Mouse (Mus musculus): ENCODE measurements around the gene Zfp451.
A peak's percentile ranks its signal among the peaks of the same experiment; 100 is the strongest.

Zfp451 gene

DNA sequence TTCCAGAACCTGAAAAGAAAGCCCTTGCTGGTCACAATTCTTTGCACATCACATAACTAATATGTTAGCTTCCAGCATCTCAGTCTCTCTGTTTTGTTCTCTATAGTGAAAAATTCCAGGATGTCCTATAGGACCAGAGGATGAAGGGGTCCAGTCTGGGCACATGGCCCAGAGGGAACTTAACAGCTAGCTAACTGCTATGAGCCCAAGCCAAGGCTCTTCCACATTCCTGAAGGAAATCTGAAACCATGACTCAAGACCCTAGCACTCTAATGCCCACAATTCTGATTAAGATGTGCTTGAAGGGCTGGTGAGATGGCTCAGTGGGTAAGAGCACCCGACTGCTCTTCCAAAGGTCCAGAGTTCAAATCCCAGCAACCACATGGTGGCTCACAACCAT is 96.8 kb downstream of the Zfp451 start:
- no peak for DNase-seq (ENCODE audit: low spot score)

GRCm38 (mm10) chr1:33714796-33715195 is 99.6 kb downstream of the Zfp451 start:
- no peak for DNase-seq (ENCODE audit: low spot score)

GRCm38 (mm10) chr1:33712026-33712425 is 102.4 kb downstream of the Zfp451 start:
- DNase-seq (ENCODE audit: low spot score): peak; percentile 29
